In the genomic region with DNA sequence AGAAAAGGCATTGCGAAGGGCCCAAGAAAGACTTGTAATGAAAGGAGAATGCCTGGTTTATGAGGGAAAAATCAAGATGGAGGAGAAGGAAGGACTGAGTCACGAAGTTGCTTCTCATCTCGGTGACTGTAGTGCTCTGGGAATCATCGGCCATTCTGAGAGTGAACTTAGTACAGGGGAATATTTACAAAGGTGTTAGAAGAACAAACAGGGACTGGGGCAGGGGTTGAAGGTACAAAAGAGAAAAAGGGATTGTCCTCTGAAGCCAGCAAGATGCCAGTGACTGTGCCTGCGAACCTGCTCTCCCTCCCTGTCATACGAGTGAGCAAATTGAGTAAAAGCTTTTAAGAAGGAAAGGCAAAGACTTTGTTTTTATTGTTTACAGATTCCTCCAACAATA, we compare ENCODE assay signal across 21 mouse cellular contexts.
DNase-seq lines count a peak whose midpoint lies in the region; ATAC-seq and TF ChIP-seq lines count a peak whose summit lies in the region.
"Had no signal": no experiment of that assay in that cellular context is flagged by ENCODE, and none has a peak within 500 bp of the region (broad histone marks: within the 10 kb centered on the region; RNA-seq: fewer than 3 reads in every experiment).

No protein-coding gene starts in this region.

- TF ChIP-seq EP300 in liver, postnatal 0 days (IDR thresholded peaks at IDR 0.05; ENCODE audit: low read depth): no peak

- no peak overlapping the region for H3K4me2 ChIP-seq in liver, embryonic 11.5 days
- H3K4me2 ChIP-seq in liver, embryonic 12.5 days: no peak overlapping the region
- no peak overlapping the region for H3K4me2 ChIP-seq in liver, embryonic 13.5 days
- no peak overlapping the region for H3K4me2 ChIP-seq in liver, postnatal 0 days (ENCODE audit: low read depth, low read length)
- H3K4me2 ChIP-seq: embryonic facial prominence, embryonic 13.5 days; heart, embryonic 13.5 days; hindbrain, embryonic 12.5 days had no signal

- no peaks in the 10 kb centered on the region for H3K9me3 ChIP-seq in liver, embryonic 11.5 days (ENCODE audit: control insufficient read depth, low read length)
- H3K9me3 ChIP-seq in liver, embryonic 12.5 days (replicated peaks): no peaks in the 10 kb centered on the region
- H3K9me3 ChIP-seq in liver, embryonic 13.5 days (replicated peaks): no peaks in the 10 kb centered on the region
- no peaks in the 10 kb centered on the region for H3K9me3 ChIP-seq in liver, postnatal 0 days (ENCODE audit: low read length)
- H3K9me3 ChIP-seq: heart, embryonic 13.5 days had no signal

- no peak for DNase-seq in liver, embryonic 11.5 days (ENCODE audit: low spot score)
- DNase-seq in liver, embryonic 13.5 days: no peak
- DNase-seq in liver, postnatal 0 days: no peak
- peak; percentile 67 for DNase-seq in yolk sac, embryonic 10.5 days (ENCODE audit: low spot score)
- no peak for DNase-seq in embryo, embryonic 11 days
- no peak for DNase-seq in spleen, postnatal 36 days (ENCODE audit: low spot score in 2 of 2)
- DNase-seq: adrenal gland, adult 2 months; adrenal gland, postnatal 25 days; cerebellum, adult 8-10 months; cerebellum, postnatal 14 days; gastrocnemius, postnatal 36 days; heart, adult 11 months; heart, postnatal 36 days had no signal

- no peak for TF ChIP-seq CTCF in liver, postnatal 0 days (IDR thresholded peaks at IDR 0.05; ENCODE audit: low read depth)

- H3K27me3 ChIP-seq in liver, embryonic 11.5 days (replicated peaks; ENCODE audit: control insufficient read depth, insufficient read depth, low read length): no peaks in the 10 kb centered on the region
- no peaks in the 10 kb centered on the region for H3K27me3 ChIP-seq in liver, embryonic 12.5 days (replicated peaks)
- H3K27me3 ChIP-seq in liver, embryonic 13.5 days: no peaks in the 10 kb centered on the region
- H3K27me3 ChIP-seq in liver, postnatal 0 days (ENCODE audit: insufficient read depth, low read length): no peaks in the 10 kb centered on the region
- H3K27me3 ChIP-seq: embryonic facial prominence, embryonic 13.5 days; heart, embryonic 13.5 days; hindbrain, embryonic 12.5 days; Patski had no signal

- no peak overlapping the region for H3K4me3 ChIP-seq in liver, embryonic 11.5 days (ENCODE audit: low read depth, low read length)
- H3K4me3 ChIP-seq in liver, embryonic 12.5 days: no peak overlapping the region
- no peak overlapping the region for H3K4me3 ChIP-seq in liver, embryonic 13.5 days (replicated peaks)
- H3K4me3 ChIP-seq in liver, postnatal 0 days (ENCODE audit: low read depth, low read length): no peak overlapping the region
- H3K4me3 ChIP-seq: embryonic facial prominence, embryonic 13.5 days; heart, embryonic 13.5 days; hindbrain, embryonic 12.5 days had no signal

- 0 out of 2 replicates have a peak, but pooled peaks have one; percentile 36 for ATAC-seq in liver, embryonic 11.5 days (replicated peaks; ENCODE audit: low FRiP score)
- no peak for ATAC-seq in liver, embryonic 12.5 days
- ATAC-seq in liver, embryonic 13.5 days (ENCODE audit: low read depth): peak; percentile 43; the same call in 1 of the 2 replicates
- peak; percentile 76 for ATAC-seq in liver, postnatal 0 days
- ATAC-seq in activated CD4-positive, CD25-positive, alpha-beta regulatory T cell, adult 4 months: no peak
- ATAC-seq: forebrain, embryonic 14.5 days; hindbrain, embryonic 16.5 days; Patski had no signal

- no peak overlapping the region for H3K27ac ChIP-seq in liver, embryonic 11.5 days (ENCODE audit: low read depth, low read length)
- H3K27ac ChIP-seq in liver, embryonic 12.5 days: no peak overlapping the region
- no peak overlapping the region; the same call in 1 of the 2 replicates for H3K27ac ChIP-seq in liver, embryonic 13.5 days
- peak overlapping the region; percentile 13; the same call in 1 of the 2 replicates for H3K27ac ChIP-seq in liver, postnatal 0 days (ENCODE audit: low read depth)
- H3K27ac ChIP-seq: embryonic facial prominence, embryonic 13.5 days; heart, embryonic 13.5 days; hindbrain, embryonic 12.5 days had no signal

- no peaks in the 10 kb centered on the region for H3K36me3 ChIP-seq in liver, embryonic 11.5 days (ENCODE audit: control insufficient read depth, insufficient read depth, low read length)
- H3K36me3 ChIP-seq in liver, embryonic 12.5 days: no peaks in the 10 kb centered on the region
- H3K36me3 ChIP-seq in liver, embryonic 13.5 days: no peaks in the 10 kb centered on the region
- H3K36me3 ChIP-seq in liver, postnatal 0 days (replicated peaks; ENCODE audit: insufficient read depth, low read length): no peaks in the 10 kb centered on the region
- H3K36me3 ChIP-seq: embryonic facial prominence, embryonic 13.5 days; heart, embryonic 13.5 days; hindbrain, embryonic 12.5 days had no signal

- 76% methylated on average over 6 of the region's 6 CpGs for WGBS in liver, embryonic 11.5 days
- WGBS in liver, embryonic 12.5 days (ENCODE audit: insufficient replicate concordance): 66% methylated on average over 6 of the region's 6 CpGs
- WGBS in liver, embryonic 13.5 days (ENCODE audit: insufficient replicate concordance): 60% methylated on average over 6 of the region's 6 CpGs
- 68% methylated on average over 6 of the region's 6 CpGs for WGBS in liver, postnatal 0 days (ENCODE audit: insufficient replicate concordance)

- no peaks in the 10 kb centered on the region for H3K4me1 ChIP-seq in liver, embryonic 11.5 days (replicated peaks; ENCODE audit: control insufficient read depth, insufficient read depth, low read length)
- no peaks in the 10 kb centered on the region for H3K4me1 ChIP-seq in liver, embryonic 12.5 days
- no peaks in the 10 kb centered on the region for H3K4me1 ChIP-seq in liver, embryonic 13.5 days (replicated peaks)
- H3K4me1 ChIP-seq in liver, postnatal 0 days (ENCODE audit: insufficient read depth): peaks cover 6% of the 10 kb centered on the region; the same call in 1 of the 2 replicates
- H3K4me1 ChIP-seq: embryonic facial prominence, embryonic 13.5 days had no signal

- H3K9ac ChIP-seq in liver, embryonic 11.5 days (ENCODE audit: low read depth, low read length): no peak overlapping the region
- no peak overlapping the region for H3K9ac ChIP-seq in liver, embryonic 12.5 days
- no peak overlapping the region for H3K9ac ChIP-seq in liver, embryonic 13.5 days
- no peak overlapping the region for H3K9ac ChIP-seq in liver, postnatal 0 days (replicated peaks)
- H3K9ac ChIP-seq: embryonic facial prominence, embryonic 13.5 days; heart, embryonic 13.5 days; hindbrain, embryonic 12.5 days had no signal

Comparison
In these comparisons a context has a peak if more than half of its experiments do, and no peak if none do; other contexts are left out.
1. ATAC-seq: peak in liver, embryonic 11.5 days (single experiment), liver, embryonic 13.5 days (single experiment) and liver, postnatal 0 days (single experiment); none in liver, embryonic 12.5 days (single experiment) and activated CD4-positive, CD25-positive, alpha-beta regulatory T cell, adult 4 months (single experiment).